Mouse (Mus musculus) gastrocnemius, postnatal 4 days (tissue): ENCODE results near the gene Popdc2. TPM values are rescaled to one million over a fixed set of nuclear protein-coding genes. Genes with fewer than 3 reads are reported as not detected.
"Not testable (repeated sequence)": the region's sequence is repeated elsewhere in the genome, so short reads cannot be mapped to it uniquely, and the experiment has no call there.

Source experiments
- DNase-seq, 2 experiments: peaks; one replicate each; pipeline ENCODE4 v3.0.0; 2021 to 2022; ENCODE audit warnings: low spot score in 2 of 2, mixed read lengths in 2 of 2
- long read RNA-seq, 2 experiments: library from polyadenylated mRNA; stranded (forward); transcript quantifications; one replicate each; pipeline ENCODE4 v2.0.0; 2021
- total RNA-seq, 2 experiments: library from RNA; stranded (reverse); gene quantifications; 2 replicates each; pipeline ENCODE4 v1.2.3; 2021

Gene Popdc2
- 10 to 100 TPM; 42.5 to 57.1 TPM for total RNA-seq
- long read RNA-seq, experiment 1, transcript Popdc2-201 (4 exons, 2,169 nt), result major isoform, 31 of 51 reads
- long read RNA-seq, experiment 1, partial matches to known transcripts, result 11 of 51 reads
- long read RNA-seq, experiment 1, other reads (novel, unspliced or antisense), result 9 of 51 reads
- long read RNA-seq, experiment 2, transcript Popdc2-201 (4 exons, 2,169 nt), result major isoform, 46 of 62 reads
- long read RNA-seq, experiment 2, partial matches to known transcripts, result 10 of 62 reads
- long read RNA-seq, experiment 2, other reads (novel, unspliced or antisense), result 6 of 62 reads

- DNase-seq, result no peak
Measured at GRCm38 (mm10) chr16:38361933-38362332, at the start of gene Popdc2. TSS of gene Popdc2 (plus strand) at chr16:38362209.

DNA sequence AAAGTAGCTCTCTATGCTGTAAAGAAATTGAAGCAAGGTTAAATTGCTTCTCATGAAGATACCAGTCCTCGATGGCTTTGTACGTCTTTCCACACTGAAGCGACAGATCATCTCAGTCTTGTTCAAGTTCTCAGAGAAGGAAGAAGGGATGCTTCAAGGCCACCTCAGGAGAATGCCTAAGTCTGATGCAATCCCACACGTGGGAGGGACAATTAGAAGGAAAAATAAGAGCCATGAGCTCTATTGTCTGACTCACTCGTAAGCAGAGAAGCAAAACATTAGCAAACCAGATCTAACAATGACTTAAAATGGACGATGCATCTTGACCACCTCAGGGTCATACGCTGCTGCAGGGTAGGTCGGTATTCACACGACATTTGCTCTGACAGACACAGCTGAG lies 43.5 kb upstream of the Popdc2 start:
- DNase-seq, result no peak

DNA sequence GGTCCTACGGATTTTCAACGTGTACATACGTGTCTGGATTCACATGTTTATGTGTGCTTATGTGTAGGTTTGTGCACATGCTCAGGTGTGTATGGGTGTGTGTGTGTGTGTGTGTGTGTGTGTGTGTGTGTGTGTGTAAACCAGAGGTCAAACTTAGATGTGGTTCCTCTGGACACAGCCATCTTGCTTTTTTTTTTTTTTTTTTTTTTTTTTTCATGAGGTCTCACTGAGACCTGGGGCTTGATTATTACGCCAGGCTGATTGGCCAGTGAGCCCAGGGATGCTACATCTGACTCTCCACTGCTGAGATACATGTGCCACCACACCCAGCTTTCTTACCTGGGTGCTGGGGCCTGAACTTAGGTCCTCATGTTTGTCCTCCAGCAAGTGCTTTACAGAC lies 42.9 kb upstream of the Popdc2 start:
- DNase-seq, result no peak

DNA sequence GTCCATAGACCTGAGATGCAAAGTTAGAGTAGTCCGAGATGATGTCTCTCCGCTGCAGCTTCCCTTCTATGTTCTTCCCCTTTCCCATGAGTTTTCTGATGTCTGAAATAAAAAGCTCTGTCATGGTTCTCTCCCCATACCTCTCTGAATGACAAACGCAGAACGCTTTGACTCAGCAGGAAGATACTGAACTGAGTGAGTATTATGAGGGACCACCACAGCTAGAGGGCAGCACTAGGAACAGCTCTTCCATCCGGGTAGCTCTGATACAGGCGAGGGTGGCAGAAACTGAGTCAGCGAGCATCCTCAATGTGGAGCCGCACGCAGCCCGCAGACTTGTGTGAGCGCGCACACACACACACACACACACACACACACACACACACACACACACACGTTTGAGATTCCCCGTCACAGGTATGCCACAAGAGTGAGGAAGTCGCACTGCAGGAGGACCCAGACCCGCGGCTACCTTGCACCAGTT lies 40.5 kb upstream of the Popdc2 start:
- DNase-seq, result peak in 1 of 2 experiments; percentile 22

DNA sequence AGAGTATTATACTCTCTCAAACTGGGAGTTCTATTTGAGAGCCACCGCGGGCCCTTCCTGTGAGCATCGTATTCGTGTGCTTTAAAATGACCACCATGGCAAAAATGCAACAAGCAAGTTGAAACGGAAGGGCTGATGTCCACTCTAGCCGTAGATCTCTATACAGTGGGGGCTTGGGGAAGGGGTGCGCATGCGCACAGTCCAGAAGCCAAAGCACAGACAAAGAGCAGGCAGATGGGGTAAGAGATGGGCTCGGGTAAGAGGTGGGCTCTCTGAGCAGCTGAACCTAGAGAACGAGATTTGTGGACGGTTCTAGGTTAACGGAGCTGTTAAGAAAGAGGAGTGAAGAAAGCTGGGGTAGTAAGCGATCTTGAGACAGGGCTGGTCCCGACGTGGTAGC lies 37.7 kb upstream of the Popdc2 start:
- DNase-seq, result no peak

DNA sequence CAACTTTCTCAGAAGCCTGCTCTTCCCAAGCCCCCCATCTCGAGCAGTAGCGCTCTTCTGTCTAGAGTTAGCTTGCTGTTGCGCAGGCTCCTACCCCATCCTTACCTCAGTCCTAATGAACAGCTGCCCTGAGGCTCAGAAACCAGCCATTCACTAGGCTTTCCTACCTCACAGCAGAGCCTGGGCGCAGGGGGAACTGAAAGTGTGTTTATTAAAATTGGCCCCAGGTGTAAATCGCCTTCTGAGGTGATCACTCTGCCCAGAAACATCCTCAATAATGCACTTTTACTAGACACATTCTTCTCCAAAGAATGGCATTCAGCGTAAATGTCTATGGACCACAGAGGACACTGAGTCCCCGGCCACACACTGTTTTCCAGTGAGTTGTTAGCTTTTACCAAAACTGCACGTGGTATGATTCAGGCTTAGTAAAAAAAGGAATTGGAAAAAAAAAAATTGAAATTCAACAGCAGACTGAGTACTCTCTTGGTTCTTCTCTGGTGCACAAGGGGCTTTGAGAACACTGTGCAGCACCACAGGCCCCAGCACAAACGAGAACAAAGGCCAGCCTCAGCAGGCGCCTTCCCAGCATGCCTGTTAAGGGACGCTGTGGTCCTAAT lies 35.1 kb upstream of the Popdc2 start:
- DNase-seq, result no peak

GRCm38 (mm10) chr16:38329340-38329739 lies 32.7 kb upstream of the Popdc2 start:
- no peak for DNase-seq

- no peak for DNase-seq
Measured at GRCm38 (mm10) chr16:38334431-38334830, 27.6 kb upstream of the Popdc2 start.

GRCm38 (mm10) chr16:38338077-38338476 lies 23.9 kb upstream of the Popdc2 start:
- not testable (repeated sequence) for DNase-seq

- peak; percentile 64 to 84 for DNase-seq
Measured at GRCm38 (mm10) chr16:38341396-38342324, 20.3 kb upstream of the Popdc2 start, which contains the start of gene Maats1. TSS of gene Maats1 (minus strand) at chr16:38342143.

DNA sequence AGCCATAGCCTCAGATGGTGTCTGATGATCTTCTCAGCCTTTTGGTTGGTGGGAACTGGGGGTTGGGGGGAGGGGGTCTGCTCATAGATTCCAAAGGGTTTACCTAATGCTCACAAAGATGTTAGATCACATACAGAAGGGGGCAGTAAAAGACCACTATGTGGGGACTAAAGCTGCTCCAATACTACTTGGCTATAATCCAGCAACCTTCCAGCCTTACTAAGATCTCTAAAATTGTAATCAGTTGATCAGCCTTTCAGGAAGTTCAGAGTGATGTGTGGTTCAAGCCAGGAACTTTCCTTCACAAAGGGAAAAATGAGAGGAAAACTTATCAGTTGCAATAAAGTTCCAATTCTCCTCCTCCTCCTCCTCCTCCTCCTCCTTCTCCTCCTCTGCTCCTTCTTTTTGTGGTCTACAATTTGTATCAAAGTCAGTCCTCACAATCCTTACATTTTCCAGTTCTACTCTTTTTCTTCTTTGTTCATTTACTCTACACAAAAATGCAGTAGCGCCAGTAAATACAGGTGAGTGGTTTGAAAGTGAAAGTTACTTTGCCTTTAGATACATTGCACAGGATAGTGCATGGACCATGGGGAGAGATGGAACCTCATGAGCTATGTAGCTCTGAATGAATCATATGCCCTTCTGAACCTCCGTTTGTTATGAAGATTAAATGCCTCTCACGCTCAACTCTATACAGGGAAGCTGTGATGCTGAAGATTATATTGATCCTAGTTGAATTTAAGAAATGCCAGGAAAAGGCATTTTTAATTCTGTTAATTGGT lies 16.9 kb upstream of the Popdc2 start:
- no peak for DNase-seq

DNA sequence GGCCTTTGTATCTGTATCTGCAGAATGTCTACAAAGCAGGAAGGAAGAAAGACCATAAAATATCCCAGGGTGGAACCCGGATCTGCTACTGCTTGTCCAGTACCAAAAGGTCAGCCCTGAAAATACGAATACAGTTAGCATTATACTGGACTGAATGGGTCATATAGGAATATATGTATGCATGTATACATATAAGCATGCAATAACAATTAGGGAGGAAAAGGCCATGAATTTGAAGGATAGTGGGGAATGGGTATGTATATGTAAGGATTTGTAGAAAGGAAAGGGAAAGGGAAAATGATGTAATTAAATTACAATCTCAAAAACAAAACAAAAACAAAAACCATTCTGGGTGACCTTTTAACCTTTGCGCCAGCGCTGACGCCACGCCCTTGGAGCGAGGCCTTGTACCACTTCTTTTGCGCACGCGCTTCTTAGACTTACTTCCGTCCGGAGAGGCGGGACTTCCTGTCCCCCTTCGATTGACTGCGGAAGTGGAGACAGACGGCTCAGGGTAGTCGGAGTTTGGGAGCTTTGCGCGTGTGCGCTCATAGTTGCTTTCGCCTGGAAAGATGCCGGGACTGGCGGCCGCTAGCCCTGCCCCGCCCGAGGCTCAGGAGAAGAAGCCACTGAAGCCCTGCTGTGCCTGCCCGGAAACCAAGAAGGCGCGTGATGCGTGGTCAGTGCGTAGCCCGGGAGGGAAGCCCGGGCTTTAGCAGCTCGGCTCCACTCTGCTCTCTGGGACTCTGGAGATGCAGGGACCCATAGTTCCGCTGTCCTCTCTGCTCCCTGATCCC lies 15.3 kb upstream of the Popdc2 start, which contains the start of the genes Cox17 and Gm21987:
TSS of gene Cox17 (plus strand) at position 463 of the 797 bp plus-strand sequence.
TSS of gene Gm21987 (plus strand) at position 512 of the 797 bp plus-strand sequence.
- DNase-seq, result peak; percentile 79 to 92

GRCm38 (mm10) chr16:38347588-38347987 lies 14.4 kb upstream of the Popdc2 start:
- no peak for DNase-seq

- no peak for DNase-seq
Measured at GRCm38 (mm10) chr16:38348217-38348761, 13.7 kb upstream of the Popdc2 start.

- DNase-seq, result no peak
Measured at GRCm38 (mm10) chr16:38349881-38350280, 12.1 kb upstream of the Popdc2 start.

DNA sequence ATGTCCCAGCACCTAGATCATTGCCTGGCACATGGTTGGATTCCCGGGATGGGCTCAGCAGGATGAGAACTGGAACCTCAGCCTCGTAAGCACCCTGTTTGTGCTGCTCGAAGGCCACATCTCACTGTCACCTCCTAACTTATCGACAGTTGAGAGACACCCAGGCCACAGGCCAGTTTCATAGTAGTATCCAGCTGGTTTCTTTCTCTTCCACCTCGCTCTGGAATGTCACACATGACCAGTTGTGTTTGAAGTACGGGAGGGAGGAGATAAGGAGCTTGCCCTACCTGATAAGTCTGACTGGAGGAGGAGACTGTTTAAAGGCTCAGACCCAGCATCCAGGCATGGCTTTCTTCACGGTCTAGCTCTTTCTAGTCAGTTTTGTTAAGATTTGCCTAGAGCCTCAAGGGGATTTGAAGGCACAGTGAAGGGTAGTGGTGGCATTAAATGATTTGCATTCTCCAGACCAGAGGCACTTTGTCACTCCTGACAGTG lies 11.6 kb upstream of the Popdc2 start:
- no peak for DNase-seq

GRCm38 (mm10) chr16:38350939-38351338 lies 11.1 kb upstream of the Popdc2 start:
- no peak for DNase-seq

GRCm38 (mm10) chr16:38352031-38352430 lies 10.0 kb upstream of the Popdc2 start:
- DNase-seq, result no peak

DNA sequence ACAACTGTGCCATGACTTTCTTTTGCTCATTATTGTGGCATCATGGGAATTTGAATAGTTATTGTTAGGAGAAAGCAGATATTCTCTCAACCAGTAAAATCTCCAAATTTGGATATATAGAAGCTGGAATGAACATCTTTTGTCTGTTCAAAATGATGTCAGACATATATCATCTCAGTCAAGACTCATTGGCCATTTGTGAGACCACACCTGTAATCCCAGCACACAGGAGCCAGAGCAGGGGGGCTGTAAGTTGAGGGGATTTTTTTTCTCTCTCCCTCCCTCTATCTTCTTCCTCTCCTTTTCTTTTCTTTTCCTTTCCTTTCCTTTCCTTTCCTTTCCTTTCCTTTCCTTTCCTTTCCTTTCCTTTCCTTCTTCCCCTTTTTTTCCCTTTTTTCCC lies 9.2 kb upstream of the Popdc2 start:
- DNase-seq, result no peak
